Mouse (Mus musculus): ENCODE measurements around the gene 4930590J08Rik. TPM values are rescaled to one million over a fixed set of nuclear protein-coding genes. Genes with fewer than 3 reads are reported as not detected.

Gene 4930590J08Rik
- polyA plus RNA-seq (2012) = not detected in 2 replicates

GRCm38 (mm10) chr6:91902509-91902908 lies at the start of gene 4930590J08Rik:
Gene 4930590J08Rik, plus strand, starts transcription at chr6:91902809.

GRCm38 (mm10) chr6:91877885-91878651 lies 24.5 kb upstream of the 4930590J08Rik start, which contains the start of gene Ccdc174:
Gene Ccdc174, plus strand, starts transcription at chr6:91878053.

DNA sequence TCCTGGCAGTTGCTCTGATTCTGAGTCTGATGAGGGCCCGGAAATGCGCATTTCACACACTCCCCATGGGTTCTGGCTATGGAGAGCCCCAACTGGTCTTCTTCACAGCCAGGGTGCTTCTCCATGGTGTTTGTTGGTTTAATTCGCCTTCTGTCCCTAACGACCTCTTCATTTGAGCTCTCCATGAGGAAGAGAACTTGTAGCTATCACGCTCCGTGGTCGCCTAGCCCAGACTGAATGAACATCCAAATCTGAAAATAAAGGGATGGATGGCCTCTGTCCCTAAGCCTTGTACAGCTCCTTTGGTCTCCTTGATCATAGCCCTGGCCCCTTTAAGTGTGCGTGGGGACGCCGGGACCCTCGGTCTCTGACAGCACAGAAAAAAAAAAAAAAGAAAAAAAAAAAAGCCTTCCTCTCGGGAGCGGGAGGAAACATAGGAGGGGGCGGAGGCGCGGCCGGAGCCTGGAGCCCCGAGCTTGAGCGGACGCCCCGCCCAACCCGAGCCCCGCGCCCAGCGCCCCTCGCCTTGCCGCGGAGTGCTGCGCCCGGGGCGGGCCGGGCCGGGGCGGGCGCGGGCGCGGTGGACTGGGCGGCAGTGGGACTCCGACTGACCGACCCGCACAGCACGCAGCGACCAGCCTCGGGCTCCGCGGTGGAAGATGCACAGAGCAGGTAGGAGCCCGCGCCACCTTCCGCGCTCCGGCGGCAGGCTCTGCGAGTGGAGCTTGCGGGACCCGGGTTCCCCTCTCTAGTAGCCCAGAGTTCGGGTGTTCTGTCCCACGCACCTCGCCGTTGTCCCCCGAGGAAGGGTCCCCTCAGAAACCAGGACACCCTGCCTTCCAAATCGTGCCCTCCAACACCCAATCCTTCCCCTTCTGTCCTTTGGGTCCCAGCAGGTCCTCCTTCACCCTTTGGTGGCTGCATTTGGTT lies 76.0 kb downstream of the 4930590J08Rik start, which contains the start of gene Fgd5:
Gene Fgd5, plus strand, starts transcription at position 508 of the 930 bp plus-strand sequence.

Other genes starting within 250 kb of the 4930590J08Rik start
- 23.9 and 28.0 TPM in 2 replicates for gene Slc6a6, start 218.8 kb upstream of the 4930590J08Rik start, polyA plus RNA-seq (2012)
- not detected in 2 replicates for gene Grip2, start 75.6 kb upstream of the 4930590J08Rik start, polyA plus RNA-seq (2012)
- 15.1 and 18.2 TPM in 2 replicates for gene Ccdc174, start 24.8 kb upstream of the 4930590J08Rik start, polyA plus RNA-seq (2012)
- gene Fgd5, start 76.1 kb downstream of the 4930590J08Rik start, polyA plus RNA-seq (2012) = 0.34 and 0.65 TPM in 2 replicates
- gene Nr2c2, start 188.6 kb downstream of the 4930590J08Rik start, polyA plus RNA-seq (2012) = 4.0 and 4.3 TPM in 2 replicates